Mouse (Mus musculus): ENCODE results near the gene Nr1h2. TPM values are rescaled to one million over a fixed set of nuclear protein-coding genes. Genes with fewer than 3 reads are reported as not detected.

Gene Nr1h2
- polyA plus RNA-seq, 2 experiments: 63.8 to 88.9 TPM

- Histone ChIP-seq H3K4me2 (replicated peaks; ENCODE audit: low read depth, low read length, severe bottlenecking) (no peak overlapping the region), H3K9ac (ENCODE audit: low read depth, low read length, severe bottlenecking) (no peak overlapping the region), H3K36me3 (ENCODE audit: control insufficient read depth, insufficient read depth, low read length) (peaks cover 69% of the 10 kb centered on the region), H3K4me3 (replicated peaks; ENCODE audit: low read length) (no peak overlapping the region), H3K27ac (replicated peaks; ENCODE audit: low read depth, low read length) (no peak overlapping the region), H3K9me3 (ENCODE audit: control insufficient read depth, low read length) (no peaks in the 10 kb centered on the region), H3K27me3 (ENCODE audit: control insufficient read depth, insufficient read depth, low read length) (0 out of 2 replicates have a peak, but pooled peaks cover 6% of the 10 kb centered on the region), H3K4me1 (ENCODE audit: control insufficient read depth, insufficient read depth, low read length) (no peaks in the 10 kb centered on the region)
- WGBS: 85% methylated on average over 13 of the region's 13 CpGs
- no peak for DNase-seq (ENCODE audit: low spot score)
- no peak for ATAC-seq (ENCODE audit: low FRiP score, low read depth)
- no peak for TF ChIP-seq POLR2A (IDR thresholded peaks at IDR 0.05; ENCODE audit: borderline replicate concordance, extremely low read depth, insufficient read depth, insufficient read length)
Observed at GRCm38 (mm10) chr7:44534242-44534641, 19.5 kb downstream of the Nr1h2 start.

DNA sequence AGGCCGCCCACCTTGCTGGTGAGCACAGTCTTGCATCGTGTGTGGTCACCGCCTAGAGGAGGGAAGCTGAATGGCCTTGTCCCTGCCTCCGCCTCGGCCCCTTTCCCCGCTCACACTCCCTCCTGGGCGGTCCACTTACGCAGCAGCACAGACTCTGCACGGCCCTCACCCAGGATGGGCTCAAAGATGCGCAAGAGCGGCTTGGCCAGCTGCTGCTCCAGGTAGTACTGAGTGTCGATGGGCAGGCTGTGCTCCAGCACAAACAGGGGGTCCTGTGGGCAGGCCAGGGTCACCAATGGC, 20.1 kb downstream of the Nr1h2 start:
- Histone ChIP-seq H3K4me2 (replicated peaks; ENCODE audit: low read depth, low read length, severe bottlenecking) (no peak overlapping the region), H3K9ac (ENCODE audit: low read depth, low read length, severe bottlenecking) (no peak overlapping the region), H3K27me3 (ENCODE audit: control insufficient read depth, insufficient read depth, low read length) (0 out of 2 replicates have a peak, but pooled peaks cover 6% of the 10 kb centered on the region), H3K4me1 (ENCODE audit: control insufficient read depth, insufficient read depth, low read length) (no peaks in the 10 kb centered on the region), H3K36me3 (ENCODE audit: control insufficient read depth, insufficient read depth, low read length) (peaks cover 65% of the 10 kb centered on the region), H3K9me3 (ENCODE audit: control insufficient read depth, low read length) (no peaks in the 10 kb centered on the region), H3K4me3 (replicated peaks; ENCODE audit: low read length) (no peak overlapping the region), H3K27ac (replicated peaks; ENCODE audit: low read depth, low read length) (no peak overlapping the region)
- no peak for ATAC-seq (ENCODE audit: low FRiP score, low read depth)
- no peak for DNase-seq (ENCODE audit: low spot score)
- no peak for TF ChIP-seq POLR2A (IDR thresholded peaks at IDR 0.05; ENCODE audit: borderline replicate concordance, extremely low read depth, insufficient read depth, insufficient read length)
- WGBS: 71% methylated on average over 12 of the region's 12 CpGs

GRCm38 (mm10) chr7:44532918-44533745, 20.6 kb downstream of the Nr1h2 start:
- no peak overlapping the region for H3K27ac ChIP-seq (replicated peaks; ENCODE audit: low read depth, low read length)
- TF ChIP-seq POLR2A (IDR thresholded peaks at IDR 0.05; ENCODE audit: borderline replicate concordance, extremely low read depth, insufficient read depth, insufficient read length): no peak
- no peak for ATAC-seq (ENCODE audit: low FRiP score, low read depth)
- no peak for DNase-seq (ENCODE audit: low spot score)
- H3K27me3 ChIP-seq (ENCODE audit: control insufficient read depth, insufficient read depth, low read length): 0 out of 2 replicates have a peak, but pooled peaks cover 6% of the 10 kb centered on the region
- H3K36me3 ChIP-seq (ENCODE audit: control insufficient read depth, insufficient read depth, low read length): peaks cover 59% of the 10 kb centered on the region
- H3K9ac ChIP-seq (ENCODE audit: low read depth, low read length, severe bottlenecking): no peak overlapping the region
- 86% methylated on average over 24 of the region's 29 CpGs for WGBS
- H3K4me2 ChIP-seq (replicated peaks; ENCODE audit: low read depth, low read length, severe bottlenecking): no peak overlapping the region
- H3K9me3 ChIP-seq (ENCODE audit: control insufficient read depth, low read length): no peaks in the 10 kb centered on the region
- peaks cover 2% of the 10 kb centered on the region; the same call in 1 of the 2 replicates for H3K4me1 ChIP-seq (ENCODE audit: control insufficient read depth, insufficient read depth, low read length)
- H3K4me3 ChIP-seq (replicated peaks; ENCODE audit: low read length): no peak overlapping the region

GRCm38 (mm10) chr7:44531946-44532732, 21.6 kb downstream of the Nr1h2 start, which contains the start of gene Spib:
TSS of gene Spib (minus strand) at chr7:44532071.
- no peak for DNase-seq (ENCODE audit: low spot score)
- WGBS: 74% methylated on average over 4 of the region's 4 CpGs
- ATAC-seq (ENCODE audit: low FRiP score, low read depth): no peak
- peaks cover 8% of the 10 kb centered on the region; the same call in 1 of the 2 replicates for H3K27me3 ChIP-seq (ENCODE audit: control insufficient read depth, insufficient read depth, low read length)
- no peak within 1 kb of the TSS for H3K4me3 ChIP-seq (replicated peaks; ENCODE audit: low read length)
- TF ChIP-seq POLR2A (IDR thresholded peaks at IDR 0.05; ENCODE audit: borderline replicate concordance, extremely low read depth, insufficient read depth, insufficient read length): no peak
- H3K4me2 ChIP-seq (replicated peaks; ENCODE audit: low read depth, low read length, severe bottlenecking): no peak within 1 kb of the TSS
- peaks cover 49% of the 10 kb centered on the region for H3K36me3 ChIP-seq (ENCODE audit: control insufficient read depth, insufficient read depth, low read length)
- H3K9me3 ChIP-seq (ENCODE audit: control insufficient read depth, low read length): no peaks in the 10 kb centered on the region
- peaks cover 7% of the 10 kb centered on the region for H3K4me1 ChIP-seq (ENCODE audit: control insufficient read depth, insufficient read depth, low read length)
- peak within 1 kb of the TSS; percentile 12; the same call in 1 of the 2 replicates for H3K9ac ChIP-seq (ENCODE audit: low read depth, low read length, severe bottlenecking)
- H3K27ac ChIP-seq (replicated peaks; ENCODE audit: low read depth, low read length): no peak within 1 kb of the TSS

DNA sequence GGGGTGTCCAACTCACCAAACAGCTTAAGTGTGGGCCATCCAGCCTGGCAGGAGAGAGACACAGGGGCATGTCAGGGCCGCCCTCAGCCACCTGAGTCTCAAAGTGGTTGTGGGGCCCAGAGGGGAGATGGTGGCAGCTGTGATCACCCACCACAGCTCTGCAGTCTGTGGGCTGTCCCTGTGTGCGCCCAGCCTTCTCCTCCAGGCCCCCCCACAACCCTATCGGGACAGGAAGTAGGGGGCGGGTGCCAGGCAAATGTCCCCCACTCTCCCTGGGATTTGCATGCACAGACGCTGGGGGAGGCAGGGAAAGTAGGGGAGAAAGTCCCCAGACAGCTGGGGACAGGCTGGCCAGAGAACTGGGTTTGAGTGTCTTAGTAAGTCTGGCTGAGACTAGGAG, 22.5 kb downstream of the Nr1h2 start:
- no peak for DNase-seq (ENCODE audit: low spot score)
- Histone ChIP-seq H3K4me1 (ENCODE audit: control insufficient read depth, insufficient read depth, low read length) (peaks cover 7% of the 10 kb centered on the region), H3K4me3 (replicated peaks; ENCODE audit: low read length) (no peak overlapping the region), H3K4me2 (replicated peaks; ENCODE audit: low read depth, low read length, severe bottlenecking) (no peak overlapping the region), H3K36me3 (ENCODE audit: control insufficient read depth, insufficient read depth, low read length) (peaks cover 40% of the 10 kb centered on the region), H3K9ac (ENCODE audit: low read depth, low read length, severe bottlenecking) (peak overlapping the region; percentile 12; the same call in 1 of the 2 replicates), H3K9me3 (ENCODE audit: control insufficient read depth, low read length) (no peaks in the 10 kb centered on the region), H3K27me3 (ENCODE audit: control insufficient read depth, insufficient read depth, low read length) (peaks cover 11% of the 10 kb centered on the region), H3K27ac (replicated peaks; ENCODE audit: low read depth, low read length) (no peak overlapping the region)
- ATAC-seq (ENCODE audit: low FRiP score, low read depth): no peak
- no peak for TF ChIP-seq POLR2A (IDR thresholded peaks at IDR 0.05; ENCODE audit: borderline replicate concordance, extremely low read depth, insufficient read depth, insufficient read length)
- WGBS: 47% methylated on average over 4 of the region's 5 CpGs

All from limb, embryonic 14.5 days (tissue).